Mouse (Mus musculus): ENCODE results near the gene Tmsb15a.

- TF ChIP-seq CTCF (IDR thresholded peaks at IDR 0.05; ENCODE audit: low read depth, low read length) (no peak), GATA1 (IDR thresholded peaks at IDR 0.05; ENCODE audit: borderline replicate concordance, low read length) (no peak)
Observed at GRCm38 (mm10) chrX:135687802-135688201, 37.3 kb downstream of the Tmsb15a start.
